Mouse (Mus musculus) embryonic facial prominence, embryonic 12.5 days (tissue): ENCODE results near the gene Pnliprp2. TPM values are rescaled to one million over a fixed set of nuclear protein-coding genes. Genes with fewer than 3 reads are reported as not detected.
A peak's percentile ranks its signal among the peaks of the same experiment; 100 is the strongest.

Experiments
- ATAC-seq: fragments of 200-750 bp; cut with Nextera tagmentation; 2 replicates; pipeline ENCODE4 v1.8.0; 2017; ENCODE audit not compliant: insufficient number of reproducible peaks, insufficient read depth, low FRiP score, low TSS enrichment
- H3K27ac ChIP-seq: fragments of 300-500 bp; sonication (generic); 2 replicates; pipeline ENCODE4 v1.5.1; 2016; ENCODE audit warnings: mild to moderate bottlenecking
- H3K27me3 ChIP-seq: fragments of 300-500 bp; sonication (generic); 2 replicates; pipeline ENCODE4 v1.6.1; 2016; ENCODE audit warnings: mild to moderate bottlenecking, moderate library complexity
- H3K36me3 ChIP-seq: fragments of 300-500 bp; sonication (generic); 2 replicates; pipeline ENCODE4 v1.6.1; 2016; ENCODE audit warnings: mild to moderate bottlenecking
- H3K4me1 ChIP-seq: fragments of 300-500 bp; sonication (generic); 2 replicates; pipeline ENCODE4 v1.6.1; 2016
- H3K4me2 ChIP-seq: fragments of 300-500 bp; sonication (generic); replicated peaks from 2 replicates; pipeline ENCODE4 v1.6.1; 2016; ENCODE audit warnings: mild to moderate bottlenecking, moderate library complexity
- H3K4me3 ChIP-seq: fragments of 300-500 bp; sonication (generic); 2 replicates; pipeline ENCODE4 v1.5.1; 2016; ENCODE audit warnings: mild to moderate bottlenecking
- H3K9ac ChIP-seq: fragments of 300-500 bp; sonication (generic); 2 replicates; pipeline ENCODE4 v1.6.1; 2016; ENCODE audit warnings: mild to moderate bottlenecking, moderate library complexity
- H3K9me3 ChIP-seq: fragments of 300-500 bp; sonication (generic); 2 replicates; pipeline ENCODE4 v1.6.1; 2016; ENCODE audit warnings: mild to moderate bottlenecking, moderate library complexity
- WGBS: fragments of 180-500 bp; shearing (Covaris S2); methylation state at CpG from one replicate; pipeline ENCODE4 v1.1.7; 2016; 5-methylcytosine and 5-hydroxymethylcytosine counted together
- polyA plus RNA-seq: library from polyadenylated mRNA; unstranded; fragments of >200 nt; fragmentation: Nextera tagmentation; extraction: Ambion mirVana; gene quantifications from 2 replicates; pipeline ENCODE4 v1.2.1, GENCODE M21; 2016

Pnliprp2 gene
- polyA plus RNA-seq, 1 experiment from 2014 or later: not detected

DNA sequence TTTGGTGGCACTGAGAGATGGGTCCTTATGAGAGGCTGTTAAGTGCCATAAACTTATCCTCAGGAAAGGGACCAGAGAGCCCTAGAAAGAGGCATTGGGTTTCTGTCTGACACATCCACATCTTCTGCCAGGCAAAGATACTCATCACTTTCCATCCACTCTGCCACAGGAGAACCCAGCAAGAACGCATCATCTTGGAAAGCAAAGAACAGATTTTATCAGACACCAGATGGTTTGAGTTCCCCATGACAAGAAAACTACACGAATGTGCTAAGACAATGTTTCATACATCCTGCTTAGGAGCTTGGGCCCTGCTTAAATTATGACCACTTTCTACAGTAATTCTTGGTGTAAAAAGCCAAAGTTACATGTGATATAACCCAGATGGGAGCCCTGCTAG is 8.7 kb upstream of the Pnliprp2 start:
- no peaks in the 10 kb centered on the region for H3K4me1 ChIP-seq
- H3K27ac ChIP-seq: no peak overlapping the region
- no peaks in the 10 kb centered on the region for H3K9me3 ChIP-seq
- WGBS: 56% methylated on average over 2 of the region's 2 CpGs
- no peak for ATAC-seq
- H3K27me3 ChIP-seq: no peaks in the 10 kb centered on the region
- no peak overlapping the region for H3K4me2 ChIP-seq
- no peak overlapping the region for H3K4me3 ChIP-seq
- H3K36me3 ChIP-seq: no peaks in the 10 kb centered on the region
- no peak overlapping the region for H3K9ac ChIP-seq

- H3K4me3 ChIP-seq: no peak overlapping the region
- no peak overlapping the region for H3K9ac ChIP-seq
- WGBS: 79% methylated on average over 2 of the region's 2 CpGs
- H3K9me3 ChIP-seq: no peaks in the 10 kb centered on the region
- H3K4me2 ChIP-seq: no peak overlapping the region
- no peak overlapping the region for H3K27ac ChIP-seq
- H3K27me3 ChIP-seq: no peaks in the 10 kb centered on the region
- H3K36me3 ChIP-seq: no peaks in the 10 kb centered on the region
- no peaks in the 10 kb centered on the region for H3K4me1 ChIP-seq
- no peak for ATAC-seq
Observed at GRCm38 (mm10) chr19:58751504-58751903, 8.0 kb upstream of the Pnliprp2 start.

- H3K27me3 ChIP-seq: 0 out of 2 replicates have a peak, but pooled peaks cover 5% of the 10 kb centered on the region
- H3K9ac ChIP-seq: no peak overlapping the region
- no peak overlapping the region for H3K4me2 ChIP-seq
- no peak overlapping the region for H3K4me3 ChIP-seq
- WGBS: 89% methylated on average over 4 of the region's 4 CpGs
- H3K27ac ChIP-seq: no peak overlapping the region
- H3K9me3 ChIP-seq: no peaks in the 10 kb centered on the region
- no peak for ATAC-seq
- no peaks in the 10 kb centered on the region for H3K36me3 ChIP-seq
- 0 out of 2 replicates have a peak, but pooled peaks cover 8% of the 10 kb centered on the region for H3K4me1 ChIP-seq
Observed at GRCm38 (mm10) chr19:58758871-58759270, 648 bp upstream of the Pnliprp2 start.

- Histone ChIP-seq H3K36me3 (no peaks in the 10 kb centered on the region), H3K4me2 (no peak overlapping the region), H3K27me3 (0 out of 2 replicates have a peak, but pooled peaks cover 5% of the 10 kb centered on the region), H3K4me3 (no peak overlapping the region), H3K9me3 (no peaks in the 10 kb centered on the region), H3K9ac (no peak overlapping the region), H3K4me1 (peaks cover 8% of the 10 kb centered on the region; the same call in 1 of the 2 replicates), H3K27ac (no peak overlapping the region)
- 17% methylated on average over 6 of the region's 6 CpGs for WGBS
- no peak for ATAC-seq
Observed at GRCm38 (mm10) chr19:58762316-58762715, 2.8 kb downstream of the Pnliprp2 start.

GRCm38 (mm10) chr19:58762848-58763541 is 3.5 kb downstream of the Pnliprp2 start:
- Histone ChIP-seq H3K4me2 (no peak overlapping the region), H3K9ac (no peak overlapping the region), H3K9me3 (no peaks in the 10 kb centered on the region), H3K36me3 (no peaks in the 10 kb centered on the region), H3K27me3 (0 out of 2 replicates have a peak, but pooled peaks cover 5% of the 10 kb centered on the region), H3K27ac (no peak overlapping the region), H3K4me3 (no peak overlapping the region), H3K4me1 (peaks cover 8% of the 10 kb centered on the region; the same call in 1 of the 2 replicates)
- WGBS: 13% methylated on average over 12 of the region's 12 CpGs
- ATAC-seq: peak; percentile 15; the same call in 1 of the 2 replicates

DNA sequence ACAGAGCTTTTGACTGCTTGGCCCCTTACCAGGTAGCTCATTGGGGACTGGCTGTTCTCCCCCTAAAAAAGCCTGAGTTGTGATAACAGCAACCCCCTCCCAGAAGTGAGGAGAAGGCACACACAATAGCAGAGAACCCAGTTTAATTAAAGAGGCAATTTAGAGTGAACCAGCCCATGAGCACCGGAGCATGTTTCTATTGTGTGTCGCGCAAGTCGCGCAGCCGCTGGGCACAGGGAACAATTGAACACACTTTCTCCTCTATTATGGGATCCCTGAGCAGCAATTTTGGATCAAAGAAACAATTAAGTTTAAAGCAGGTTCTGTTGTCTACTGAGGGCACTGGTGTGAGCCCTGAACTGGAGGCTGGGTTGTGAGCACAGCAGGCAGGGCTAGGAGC is 7.8 kb downstream of the Pnliprp2 start:
- Histone ChIP-seq H3K4me2 (no peak overlapping the region), H3K9me3 (no peaks in the 10 kb centered on the region), H3K27me3 (0 out of 2 replicates have a peak, but pooled peaks cover 5% of the 10 kb centered on the region), H3K4me3 (no peak overlapping the region), H3K4me1 (peaks cover 8% of the 10 kb centered on the region; the same call in 1 of the 2 replicates), H3K36me3 (no peaks in the 10 kb centered on the region), H3K9ac (no peak overlapping the region), H3K27ac (no peak overlapping the region)
- 70% methylated on average over 6 of the region's 6 CpGs for WGBS
- no peak for ATAC-seq

GRCm38 (mm10) chr19:58776461-58776860 is 16.9 kb downstream of the Pnliprp2 start:
- WGBS: 75% methylated on average over 5 of the region's 5 CpGs
- no peak overlapping the region for H3K4me3 ChIP-seq
- H3K4me1 ChIP-seq: no peaks in the 10 kb centered on the region
- no peak overlapping the region for H3K4me2 ChIP-seq
- no peaks in the 10 kb centered on the region for H3K9me3 ChIP-seq
- no peaks in the 10 kb centered on the region for H3K36me3 ChIP-seq
- H3K27me3 ChIP-seq: no peaks in the 10 kb centered on the region
- no peak overlapping the region for H3K27ac ChIP-seq
- no peak overlapping the region for H3K9ac ChIP-seq
- ATAC-seq: no peak

DNA sequence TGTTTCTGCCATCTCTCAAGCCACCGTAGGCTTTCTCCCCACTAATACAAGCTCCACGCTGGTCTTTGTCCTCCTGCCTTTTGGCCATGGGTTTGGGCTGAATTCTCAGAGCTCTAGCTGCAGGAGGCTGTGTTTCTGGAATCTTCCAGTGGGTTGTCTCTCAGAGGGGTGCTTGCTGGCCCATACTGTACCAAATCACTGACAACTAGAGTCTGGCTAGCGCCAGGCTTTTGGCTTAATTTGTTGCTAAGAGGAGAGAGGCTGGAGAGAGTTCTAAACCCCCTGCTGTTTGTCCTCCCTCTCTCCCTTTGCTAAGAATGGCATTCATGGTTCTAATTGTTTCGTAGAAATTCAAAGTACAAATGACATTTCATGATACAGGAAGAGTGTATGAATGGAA is 22.0 kb downstream of the Pnliprp2 start:
- 55% methylated on average over 4 of the region's 4 CpGs for WGBS
- Histone ChIP-seq H3K9me3 (no peaks in the 10 kb centered on the region), H3K4me2 (no peak overlapping the region), H3K27me3 (no peaks in the 10 kb centered on the region), H3K4me1 (0 out of 2 replicates have a peak, but pooled peaks cover 4% of the 10 kb centered on the region), H3K27ac (no peak overlapping the region), H3K4me3 (no peak overlapping the region), H3K36me3 (no peaks in the 10 kb centered on the region), H3K9ac (no peak overlapping the region)
- ATAC-seq: no peak

DNA sequence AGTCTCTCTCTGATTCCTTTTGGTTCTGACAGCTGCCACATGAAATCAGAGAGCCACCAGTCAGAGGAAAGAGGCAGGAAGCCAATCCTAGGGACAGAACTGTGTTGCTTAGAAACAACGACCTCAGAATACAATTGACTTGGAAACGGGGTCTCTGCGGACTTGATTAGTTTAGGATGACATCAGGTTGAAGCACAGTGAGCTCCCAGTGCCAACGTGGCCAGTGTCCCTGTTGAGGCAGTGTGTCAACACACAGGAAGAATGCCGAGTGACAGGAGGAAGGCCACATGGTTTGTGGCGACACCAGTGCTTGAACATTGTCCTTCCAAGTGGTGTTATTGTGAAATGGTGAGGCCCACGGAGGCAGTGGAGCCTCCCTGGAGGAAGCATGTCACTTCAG is 24.4 kb downstream of the Pnliprp2 start:
- no peak overlapping the region for H3K27ac ChIP-seq
- 51% methylated on average over 7 of the region's 7 CpGs for WGBS
- no peak overlapping the region for H3K4me3 ChIP-seq
- H3K9me3 ChIP-seq: no peaks in the 10 kb centered on the region
- H3K27me3 ChIP-seq: no peaks in the 10 kb centered on the region
- no peak for ATAC-seq
- 0 out of 2 replicates have a peak, but pooled peaks cover 4% of the 10 kb centered on the region for H3K4me1 ChIP-seq
- H3K9ac ChIP-seq: no peak overlapping the region
- H3K4me2 ChIP-seq: no peak overlapping the region
- H3K36me3 ChIP-seq: no peaks in the 10 kb centered on the region

GRCm38 (mm10) chr19:58789194-58789593 is 29.7 kb downstream of the Pnliprp2 start:
- H3K9ac ChIP-seq: no peak overlapping the region
- no peaks in the 10 kb centered on the region for H3K27me3 ChIP-seq
- no peak overlapping the region for H3K4me3 ChIP-seq
- no peaks in the 10 kb centered on the region for H3K36me3 ChIP-seq
- 80% methylated on average over 11 of the region's 11 CpGs for whole genome bisulfite sequencing
- no peak overlapping the region for H3K27ac ChIP-seq
- ATAC-seq: no peak
- H3K4me1 ChIP-seq: 0 out of 2 replicates have a peak, but pooled peaks cover 1% of the 10 kb centered on the region
- no peak overlapping the region for H3K4me2 ChIP-seq
- no peaks in the 10 kb centered on the region for H3K9me3 ChIP-seq

- no peak within 1 kb of the TSS for H3K27ac ChIP-seq
- no peak within 1 kb of the TSS for H3K4me3 ChIP-seq
- no peak within 1 kb of the TSS for H3K4me2 ChIP-seq
- no peak within 1 kb of the TSS for H3K9ac ChIP-seq
- no peaks in the 10 kb centered on the region for H3K27me3 ChIP-seq
- ATAC-seq: 0 out of 2 replicates have a peak, but pooled peaks have one; percentile 15
- 0 out of 2 replicates have a peak, but pooled peaks cover 3% of the 10 kb centered on the region for H3K4me1 ChIP-seq
- WGBS: 41% methylated on average over 10 of the region's 10 CpGs
- no peaks in the 10 kb centered on the region for H3K9me3 ChIP-seq
- no peaks in the 10 kb centered on the region for H3K36me3 ChIP-seq
Observed at GRCm38 (mm10) chr19:58794284-58794683, 34.8 kb downstream of the Pnliprp2 start, which contains the start of gene 1700019N19Rik. Gene 1700019N19Rik, minus strand, starts transcription at chr19:58794461.

DNA sequence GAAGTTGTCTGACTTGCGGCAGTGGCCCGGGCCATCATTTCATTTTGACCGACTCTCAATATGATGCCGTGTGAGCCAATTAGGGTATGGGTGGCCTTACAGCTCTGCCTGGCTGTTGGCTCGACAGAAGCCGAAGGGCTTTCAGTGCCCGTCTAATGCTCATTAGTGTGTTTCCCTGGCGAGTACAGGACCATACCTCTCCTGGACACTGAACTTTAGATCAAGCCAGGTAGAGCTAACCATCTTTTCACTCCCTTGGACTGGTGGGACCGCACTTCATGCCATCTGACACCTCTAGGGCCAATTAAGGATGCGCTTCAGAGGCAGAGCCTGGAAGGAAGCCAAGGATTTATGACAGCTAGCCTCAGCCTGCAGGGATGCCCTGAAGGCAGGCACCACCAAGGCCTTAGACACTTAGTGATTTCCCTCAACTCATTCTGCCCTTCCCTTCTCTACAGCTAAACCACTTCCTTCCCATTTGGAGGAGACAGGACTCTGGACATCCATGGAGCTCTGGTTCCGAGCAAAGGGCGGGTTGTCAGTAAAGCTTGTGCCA is 35.7 kb downstream of the Pnliprp2 start:
- no peak overlapping the region for H3K4me3 ChIP-seq
- no peaks in the 10 kb centered on the region for H3K27me3 ChIP-seq
- H3K9me3 ChIP-seq: no peaks in the 10 kb centered on the region
- no peak overlapping the region for H3K9ac ChIP-seq
- H3K4me1 ChIP-seq: 0 out of 2 replicates have a peak, but pooled peaks cover 3% of the 10 kb centered on the region
- WGBS: 81% methylated on average over 12 of the region's 12 CpGs
- H3K4me2 ChIP-seq: no peak overlapping the region
- ATAC-seq: no peak
- H3K36me3 ChIP-seq: no peaks in the 10 kb centered on the region
- H3K27ac ChIP-seq: no peak overlapping the region
